Mouse (Mus musculus) hindbrain, embryonic 16.5 days (tissue): ENCODE measurements at regions not wholly inside any gene's neighbourhood (a gene's known extent, or its start where the extent isn't known, plus 50 kb on each side); places are given as distances from the start of the nearest gene placed in this dataset.

ENCODE experiments used
- ATAC-seq: fragments of 200-750 bp; cut with Nextera tagmentation; 2 replicates; pipeline ENCODE4 v1.8.0; 2017; ENCODE audit warnings: moderate TSS enrichment, moderate library complexity
- H3K27ac ChIP-seq: fragments of 300-500 bp; sonication (generic); 2 replicates; pipeline ENCODE4 v1.5.1; 2014; ENCODE audit warnings: low read depth, mild to moderate bottlenecking, control low read depth, low read length, moderate library complexity
- H3K27me3 ChIP-seq: fragments of 300-500 bp; sonication (generic); replicated peaks from 2 replicates; pipeline ENCODE4 v1.6.1; 2014; ENCODE audit warnings: low read length; ENCODE audit not compliant: control insufficient read depth, insufficient read depth
- H3K36me3 ChIP-seq: fragments of 300-500 bp; sonication (generic); 2 replicates; pipeline ENCODE4 v1.6.1; 2014; ENCODE audit warnings: mild to moderate bottlenecking, low read length, moderate library complexity, mixed read lengths; ENCODE audit not compliant: control insufficient read depth, insufficient read depth
- H3K4me1 ChIP-seq: fragments of 300-500 bp; sonication (generic); 2 replicates; pipeline ENCODE4 v1.6.1; 2014; ENCODE audit warnings: low read depth, low read length; ENCODE audit not compliant: control insufficient read depth, insufficient read depth
- H3K4me2 ChIP-seq: fragments of 300-500 bp; sonication (generic); 2 replicates; pipeline ENCODE4 v1.6.1; 2014; ENCODE audit warnings: mild to moderate bottlenecking, low read length, control low read depth, moderate library complexity
- H3K4me3 ChIP-seq: fragments of 300-500 bp; sonication (generic); 2 replicates; pipeline ENCODE4 v1.5.1; 2014; ENCODE audit warnings: mild to moderate bottlenecking, low read length, control low read depth, moderate library complexity
- H3K9ac ChIP-seq: fragments of 300-500 bp; sonication (generic); 2 replicates; pipeline ENCODE4 v1.6.1; 2014; ENCODE audit warnings: low read depth, mild to moderate bottlenecking, control low read depth, low read length, moderate library complexity
- H3K9me3 ChIP-seq: fragments of 300-500 bp; sonication (generic); 2 replicates; pipeline ENCODE4 v1.6.1; 2014; ENCODE audit warnings: mild to moderate bottlenecking, low read length, moderate library complexity; ENCODE audit not compliant: control insufficient read depth
- WGBS: fragments of 180-500 bp; shearing (Covaris S2); extraction: QIAGEN DNeasy Blood & Tissue Kit; methylation state at CpG from one replicate; pipeline ENCODE4 v1.1.7; 2014; 5-methylcytosine and 5-hydroxymethylcytosine counted together

DNA sequence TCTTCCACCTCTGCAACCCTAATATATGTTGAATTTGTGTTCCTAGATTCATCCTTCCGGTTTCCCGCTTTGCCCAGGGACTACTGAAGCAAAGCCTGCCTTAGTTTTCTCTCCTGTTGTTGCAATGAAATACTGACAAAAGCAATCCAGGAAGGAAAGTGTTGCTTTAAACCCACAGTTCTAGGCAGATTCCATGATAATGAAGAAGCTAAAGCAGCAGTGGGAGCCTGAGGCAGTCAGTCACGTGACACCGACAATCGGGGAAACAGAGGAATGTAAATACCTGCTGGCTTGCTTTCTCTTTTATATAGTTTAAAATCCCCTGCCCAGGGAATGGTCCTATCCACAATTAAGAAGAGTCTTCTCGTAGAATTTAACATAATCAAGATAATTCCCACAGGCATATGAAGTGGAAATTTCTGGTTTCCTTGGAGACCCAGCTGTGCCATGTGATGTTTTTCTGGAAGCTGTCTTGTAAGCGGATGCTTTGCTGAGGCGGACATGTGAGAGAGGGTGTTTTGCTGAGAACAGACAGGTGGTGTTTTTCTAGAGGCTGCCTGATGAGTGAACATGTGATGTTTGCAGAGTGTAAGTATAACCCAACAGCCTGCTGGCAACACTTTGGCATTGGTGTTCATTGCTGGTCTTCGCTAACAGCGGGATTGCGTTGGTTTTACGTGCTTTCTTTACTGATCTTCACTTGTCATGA lies 398.0 kb downstream of the Prim2 start:
- peak overlapping the region; percentile 41 for H3K4me2 ChIP-seq
- no peaks in the 10 kb centered on the region for H3K27me3 ChIP-seq
- H3K9ac ChIP-seq, result no peak overlapping the region
- H3K4me3 ChIP-seq, result peak overlapping the region; percentile 1; the same call in 1 of the 2 replicates
- no peaks in the 10 kb centered on the region for H3K9me3 ChIP-seq
- H3K27ac ChIP-seq, result no peak overlapping the region
- peak; percentile 64 for ATAC-seq
- peaks cover 3% of the 10 kb centered on the region for H3K4me1 ChIP-seq
- 51% methylated on average over 12 of the region's 12 CpGs for WGBS
- no peaks in the 10 kb centered on the region for H3K36me3 ChIP-seq

GRCm38 (mm10) chr1:33269162-33269561 lies 400.4 kb downstream of the Prim2 start:
- peaks cover 3% of the 10 kb centered on the region for H3K4me1 ChIP-seq
- H3K9me3 ChIP-seq, result no peaks in the 10 kb centered on the region
- no peaks in the 10 kb centered on the region for H3K36me3 ChIP-seq
- H3K4me3 ChIP-seq, result no peak overlapping the region
- ATAC-seq, result peak; percentile 45; the same call in 1 of the 2 replicates
- WGBS, result 47% methylated on average over 4 of the region's 4 CpGs
- no peak overlapping the region for H3K9ac ChIP-seq
- H3K4me2 ChIP-seq, result no peak overlapping the region
- H3K27me3 ChIP-seq, result no peaks in the 10 kb centered on the region
- no peak overlapping the region for H3K27ac ChIP-seq

GRCm38 (mm10) chr1:33265731-33266415 lies 403.7 kb downstream of the Prim2 start:
- H3K4me1 ChIP-seq, result no peaks in the 10 kb centered on the region; the same call in 1 of the 2 replicates
- WGBS, result 71% methylated on average over 5 of the region's 5 CpGs
- no peak overlapping the region for H3K4me2 ChIP-seq
- H3K4me3 ChIP-seq, result no peak overlapping the region
- no peaks in the 10 kb centered on the region for H3K9me3 ChIP-seq
- no peak for ATAC-seq
- no peak overlapping the region for H3K9ac ChIP-seq
- H3K27ac ChIP-seq, result no peak overlapping the region
- no peaks in the 10 kb centered on the region for H3K36me3 ChIP-seq
- H3K27me3 ChIP-seq, result no peaks in the 10 kb centered on the region

- 90% methylated on average over 5 of the region's 5 CpGs for WGBS
- Histone ChIP-seq H3K27ac (no peak overlapping the region), H3K4me1 (no peaks in the 10 kb centered on the region), H3K4me3 (no peak overlapping the region), H3K36me3 (no peaks in the 10 kb centered on the region), H3K9ac (no peak overlapping the region), H3K27me3 (no peaks in the 10 kb centered on the region), H3K9me3 (no peaks in the 10 kb centered on the region), H3K4me2 (no peak overlapping the region)
- no peak for ATAC-seq
Observed at GRCm38 (mm10) chr1:33249474-33249873, 420.1 kb downstream of the Prim2 start.

- H3K27me3 ChIP-seq, result no peaks in the 10 kb centered on the region
- no peaks in the 10 kb centered on the region for H3K4me1 ChIP-seq
- H3K9me3 ChIP-seq, result no peaks in the 10 kb centered on the region
- 93% methylated on average over 6 of the region's 6 CpGs for WGBS
- ATAC-seq, result no peak
- no peaks in the 10 kb centered on the region for H3K36me3 ChIP-seq
- no peak overlapping the region for H3K9ac ChIP-seq
- no peak overlapping the region for H3K4me3 ChIP-seq
- H3K4me2 ChIP-seq, result no peak overlapping the region
- H3K27ac ChIP-seq, result no peak overlapping the region
Observed at GRCm38 (mm10) chr1:33247076-33247475, 422.5 kb downstream of the Prim2 start.

DNA sequence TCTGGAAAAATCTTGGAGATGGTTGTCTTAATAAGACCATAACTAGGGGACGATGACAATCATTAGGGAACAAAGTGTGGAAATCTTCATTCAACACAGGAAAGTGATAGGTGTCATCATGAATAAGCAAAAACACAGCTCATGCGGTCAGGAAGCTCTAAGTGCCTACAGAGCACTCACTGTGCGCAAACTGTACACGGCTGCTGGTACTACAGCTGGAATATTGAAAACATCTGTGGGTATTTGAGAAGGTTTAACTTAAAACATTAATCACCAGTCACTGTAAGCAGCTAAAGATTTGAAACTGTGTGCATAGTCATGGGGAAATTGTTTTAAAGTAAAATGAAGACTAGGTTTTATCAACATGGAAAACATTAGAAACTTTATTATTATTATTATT lies 424.4 kb downstream of the Prim2 start:
- H3K27me3 ChIP-seq, result no peaks in the 10 kb centered on the region
- WGBS, result 87% methylated on average over 4 of the region's 4 CpGs
- H3K4me3 ChIP-seq, result no peak overlapping the region
- H3K27ac ChIP-seq, result no peak overlapping the region
- no peaks in the 10 kb centered on the region for H3K36me3 ChIP-seq
- no peaks in the 10 kb centered on the region for H3K9me3 ChIP-seq
- H3K4me2 ChIP-seq, result no peak overlapping the region
- ATAC-seq, result no peak
- H3K9ac ChIP-seq, result no peak overlapping the region
- no peaks in the 10 kb centered on the region for H3K4me1 ChIP-seq

DNA sequence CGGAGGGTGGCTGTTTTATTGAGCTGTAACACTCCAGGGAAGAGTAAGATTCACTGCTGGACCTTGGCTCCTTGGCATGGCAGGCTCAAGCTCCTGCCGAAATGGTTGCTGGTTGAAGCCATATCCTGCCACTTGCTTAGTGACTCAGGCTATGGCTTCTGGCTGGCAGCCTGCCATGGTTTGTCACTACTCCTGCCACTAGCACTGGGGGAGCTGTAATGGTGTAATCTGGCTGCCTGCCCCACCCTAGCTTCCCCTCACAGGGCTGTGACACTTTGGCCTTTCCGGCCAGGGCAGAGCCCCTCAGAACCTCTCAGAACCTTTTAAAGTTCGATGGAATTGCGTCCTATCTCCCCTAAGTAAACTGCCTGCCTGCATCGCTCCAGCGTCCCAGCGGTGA lies 424.9 kb downstream of the Prim2 start:
- Histone ChIP-seq H3K4me1 (no peaks in the 10 kb centered on the region), H3K9ac (no peak overlapping the region), H3K4me3 (no peak overlapping the region), H3K36me3 (no peaks in the 10 kb centered on the region), H3K27ac (no peak overlapping the region), H3K4me2 (no peak overlapping the region), H3K9me3 (no peaks in the 10 kb centered on the region), H3K27me3 (no peaks in the 10 kb centered on the region)
- no peak for ATAC-seq
- WGBS, result 84% methylated on average over 8 of the region's 8 CpGs

DNA sequence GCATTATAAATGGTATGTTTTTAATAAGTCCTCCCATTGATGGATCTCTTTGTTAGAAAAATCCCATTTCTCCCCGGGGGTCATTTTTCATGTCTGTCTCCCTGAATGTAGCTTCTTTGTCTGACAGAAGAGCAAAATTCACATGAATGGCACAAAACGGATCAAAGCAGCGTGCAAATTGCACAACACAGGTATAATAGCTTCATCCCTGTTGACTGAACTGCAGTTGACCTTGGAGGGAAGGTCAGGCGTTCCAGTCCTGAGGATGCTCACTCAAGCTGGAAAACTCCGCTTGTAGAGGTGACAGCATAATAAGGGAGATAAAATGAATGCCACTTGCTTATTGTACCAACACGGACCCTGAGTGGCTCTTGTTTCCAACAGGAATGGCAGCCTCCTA lies 446.6 kb downstream of the Prim2 start:
- Histone ChIP-seq H3K27ac (no peak overlapping the region), H3K4me2 (peak overlapping the region; percentile 33; the same call in 1 of the 2 replicates), H3K9ac (no peak overlapping the region), H3K36me3 (no peaks in the 10 kb centered on the region), H3K27me3 (no peaks in the 10 kb centered on the region), H3K4me3 (no peak overlapping the region), H3K4me1 (peaks cover 3% of the 10 kb centered on the region; the same call in 1 of the 2 replicates), H3K9me3 (no peaks in the 10 kb centered on the region)
- 36% methylated on average over 6 of the region's 6 CpGs for WGBS
- no peak for ATAC-seq

GRCm38 (mm10) chr1:33214815-33215214 lies 454.8 kb downstream of the Prim2 start:
- Histone ChIP-seq H3K27ac (0 out of 2 replicates have a peak overlapping the region, but pooled peaks have one; percentile 17), H3K4me1 (no peaks in the 10 kb centered on the region; the same call in 1 of the 2 replicates), H3K4me2 (no peak overlapping the region), H3K9ac (no peak overlapping the region), H3K27me3 (no peaks in the 10 kb centered on the region), H3K9me3 (no peaks in the 10 kb centered on the region), H3K36me3 (no peaks in the 10 kb centered on the region), H3K4me3 (no peak overlapping the region)
- WGBS, result 41% methylated on average over 5 of the region's 5 CpGs
- ATAC-seq, result peak; percentile 96
